Mouse (Mus musculus) hindbrain, postnatal 0 days (tissue): ENCODE data around the gene Kcnj1. TPM values are rescaled to one million over a fixed set of nuclear protein-coding genes. Genes with fewer than 3 reads are reported as not detected.

Experiments used
- ATAC-seq: fragments of 200-750 bp; cut with Nextera tagmentation; 2 replicates; pipeline ENCODE4 v1.8.0; 2017; ENCODE audit warnings: mild to moderate bottlenecking, moderate TSS enrichment, moderate library complexity
- DNase-seq: peaks from one replicate; pipeline ENCODE4 v3.0.0-alpha.2; 2015; ENCODE audit warnings: low spot score
- H3K27ac ChIP-seq: fragments of 300-500 bp; sonication (generic); 2 replicates; pipeline ENCODE4 v1.5.1; 2014; ENCODE audit warnings: mild to moderate bottlenecking
- H3K27me3 ChIP-seq: fragments of 300-500 bp; sonication (generic); 2 replicates; pipeline ENCODE4 v1.6.1; 2014; ENCODE audit warnings: low read length, mixed read lengths; ENCODE audit not compliant: insufficient read depth
- H3K36me3 ChIP-seq: fragments of 300-500 bp; sonication (generic); 2 replicates; pipeline ENCODE4 v1.6.1; 2014; ENCODE audit warnings: low read length, mixed read lengths; ENCODE audit not compliant: insufficient read depth
- H3K4me1 ChIP-seq: fragments of 300-500 bp; sonication (generic); 2 replicates; pipeline ENCODE4 v1.6.1; 2014; ENCODE audit warnings: antibody characterized with exemption, low read length, mixed read lengths; ENCODE audit not compliant: insufficient read depth
- H3K4me2 ChIP-seq: fragments of 300-500 bp; sonication (generic); 2 replicates; pipeline ENCODE4 v1.6.1; 2014; ENCODE audit warnings: low read depth, mild to moderate bottlenecking, low read length, moderate library complexity, mixed read lengths
- H3K4me3 ChIP-seq: fragments of 300-500 bp; sonication (generic); 2 replicates; pipeline ENCODE4 v1.5.1; 2014; ENCODE audit warnings: low read length
- H3K9ac ChIP-seq: fragments of 300-500 bp; sonication (generic); replicated peaks from 2 replicates; pipeline ENCODE4 v1.6.1; 2014; ENCODE audit warnings: mild to moderate bottlenecking, low read length, moderate library complexity, mixed read lengths
- H3K9me3 ChIP-seq: fragments of 300-500 bp; sonication (generic); 2 replicates; pipeline ENCODE4 v1.6.1; 2016; ENCODE audit warnings: low read length, mixed read lengths
- CTCF ChIP-seq: IDR thresholded peaks from 2 replicates; pipeline ENCODE4 v1.5.1; 2016; ENCODE audit warnings: antibody characterized with exemption, control low read depth, low read depth
- WGBS: fragments of 180-500 bp; shearing (Covaris S2); extraction: QIAGEN DNeasy Blood & Tissue Kit; methylation state at CpG from one replicate; pipeline ENCODE4 v1.1.7; 2014; 5-methylcytosine and 5-hydroxymethylcytosine counted together
- polyA plus RNA-seq: library from polyadenylated mRNA; unstranded; fragments of >200 nt; fragmentation: Nextera tagmentation; extraction: Ambion mirVana; gene quantifications from 2 replicates; pipeline ENCODE4 v1.2.1, GENCODE M21; 2015
- total RNA-seq: library from RNA; depleted of rRNA; stranded (reverse); fragments of >200 nt; gene quantifications from 2 replicates; pipeline ENCODE4 v1.2.3, GENCODE M21; 2014

The Kcnj1 gene
- total and polyA plus RNA-seq, 2 experiments from 2014 or later, result not detected

DNA sequence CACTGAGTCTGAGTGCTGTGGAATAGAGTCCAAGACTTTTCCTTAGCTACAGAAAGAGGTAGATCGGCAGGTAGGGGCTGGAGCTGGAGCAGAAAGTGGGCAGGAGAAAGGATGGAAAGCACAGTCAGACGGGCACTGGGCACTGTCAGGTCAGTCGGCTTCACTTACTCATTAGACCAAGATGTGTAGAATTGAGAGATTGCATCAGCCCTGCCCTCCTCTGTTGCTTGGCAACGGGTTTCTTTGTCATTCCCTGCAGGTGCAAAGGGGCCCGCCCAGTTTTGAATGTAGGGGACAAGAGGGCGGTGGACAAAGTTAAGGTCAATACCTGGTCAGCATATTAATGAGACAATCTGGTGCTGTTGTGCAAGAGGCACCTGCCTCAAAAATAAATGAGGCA, 2.9 kb upstream of the Kcnj1 start:
- no peaks in the 10 kb centered on the region for H3K27me3 ChIP-seq
- no peak overlapping the region for H3K4me2 ChIP-seq
- no peak for TF ChIP-seq CTCF
- H3K9ac ChIP-seq, result no peak overlapping the region
- H3K4me1 ChIP-seq, result no peaks in the 10 kb centered on the region
- ATAC-seq (0 out of 2 replicates have a peak, but pooled peaks have one; percentile 24), DNase-seq (no peak)
- no peaks in the 10 kb centered on the region for H3K36me3 ChIP-seq
- H3K9me3 ChIP-seq, result no peaks in the 10 kb centered on the region
- H3K27ac ChIP-seq, result no peak overlapping the region
- WGBS, result 34% methylated on average over 6 of the region's 6 CpGs
- no peak overlapping the region for H3K4me3 ChIP-seq

DNA sequence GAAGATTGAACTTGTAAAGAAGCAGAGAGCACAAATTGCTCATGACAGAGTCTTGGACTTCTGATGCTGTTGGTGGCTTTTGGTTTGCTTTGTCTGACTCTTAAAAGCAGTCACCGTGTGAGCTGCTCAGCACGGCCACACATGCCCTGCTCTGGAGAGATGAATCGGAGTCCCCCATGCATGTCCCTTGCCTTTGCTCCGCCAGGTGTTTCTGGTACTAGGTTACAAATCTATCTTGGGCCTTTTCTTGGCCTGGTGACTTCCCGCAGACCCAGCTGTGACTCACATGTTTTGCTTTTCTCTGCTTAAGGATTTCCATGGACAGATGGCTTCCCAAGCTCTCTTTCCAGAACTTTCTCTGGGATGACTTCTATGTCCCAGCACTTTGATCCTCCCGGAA, 1.4 kb downstream of the Kcnj1 start:
- H3K4me2 ChIP-seq, result no peak overlapping the region
- no peaks in the 10 kb centered on the region for H3K36me3 ChIP-seq
- DNase-seq (no peak), ATAC-seq (no peak)
- no peaks in the 10 kb centered on the region for H3K4me1 ChIP-seq
- no peak for TF ChIP-seq CTCF
- WGBS, result 94% methylated on average over 6 of the region's 6 CpGs
- H3K27me3 ChIP-seq, result no peaks in the 10 kb centered on the region
- H3K9ac ChIP-seq, result no peak overlapping the region
- no peak overlapping the region for H3K4me3 ChIP-seq
- no peak overlapping the region for H3K27ac ChIP-seq
- no peaks in the 10 kb centered on the region for H3K9me3 ChIP-seq

DNA sequence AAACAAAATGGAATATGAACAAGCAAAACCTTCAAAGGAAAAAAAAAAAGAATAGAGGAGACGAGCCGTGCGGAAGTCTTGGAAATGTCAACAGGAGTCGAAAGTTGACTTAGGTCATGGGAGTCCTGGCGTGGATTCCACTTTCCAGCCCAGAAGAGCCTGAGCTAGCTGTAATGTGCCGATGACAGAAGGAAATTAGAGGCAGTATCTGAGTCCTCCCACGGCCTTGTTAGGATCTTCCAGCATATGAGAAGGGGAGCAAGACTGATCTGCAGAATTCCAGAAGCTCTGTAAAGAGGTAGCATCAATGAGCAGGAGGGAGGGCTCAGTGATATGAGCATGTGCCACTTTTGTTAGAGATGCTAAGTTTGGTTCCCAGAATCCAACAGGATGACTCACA, 3.7 kb downstream of the Kcnj1 start:
- no peak overlapping the region for H3K4me2 ChIP-seq
- no peak for TF ChIP-seq CTCF
- H3K27me3 ChIP-seq, result no peaks in the 10 kb centered on the region
- ATAC-seq (no peak), DNase-seq (no peak)
- 82% methylated on average over 7 of the region's 7 CpGs for WGBS
- H3K4me3 ChIP-seq, result no peak overlapping the region
- no peaks in the 10 kb centered on the region for H3K36me3 ChIP-seq
- no peak overlapping the region for H3K9ac ChIP-seq
- no peak overlapping the region for H3K27ac ChIP-seq
- no peaks in the 10 kb centered on the region for H3K4me1 ChIP-seq
- no peaks in the 10 kb centered on the region for H3K9me3 ChIP-seq

DNA sequence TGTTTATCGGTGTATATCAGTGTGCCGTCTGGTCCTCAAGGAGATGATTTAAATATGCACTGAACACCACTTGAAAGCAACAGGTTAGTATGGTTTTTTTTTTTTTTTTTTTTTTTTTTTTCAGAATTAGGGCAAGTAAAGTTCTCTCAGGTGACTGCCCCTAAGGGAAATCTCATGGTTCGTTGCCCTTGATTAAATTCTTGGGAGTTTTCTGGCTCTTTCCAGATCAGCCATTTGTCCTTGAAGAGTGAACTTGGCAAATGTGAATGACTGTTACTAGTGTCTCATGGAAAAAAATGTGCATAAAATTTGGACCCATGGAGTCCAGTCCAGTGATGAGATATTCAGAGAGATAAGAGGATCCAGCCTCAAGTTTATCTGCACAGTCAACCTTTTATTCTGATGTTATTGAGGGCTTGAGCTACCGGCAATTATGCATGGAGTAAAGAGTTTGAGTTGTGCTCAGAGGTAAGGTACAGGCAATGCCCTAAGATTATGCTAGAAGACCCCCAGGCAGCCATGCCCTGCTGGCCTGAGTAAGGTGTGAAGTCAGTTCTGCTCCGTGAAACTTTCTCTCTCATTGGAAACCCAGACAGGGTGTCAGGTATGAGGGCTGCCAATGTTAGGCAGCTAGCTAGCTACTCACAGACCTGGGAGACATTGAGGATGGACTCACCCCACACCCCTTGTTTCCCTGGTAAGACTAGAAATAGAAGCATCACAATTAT, 4.7 kb downstream of the Kcnj1 start:
- TF ChIP-seq CTCF, result no peak
- WGBS, result 75% methylated on average over 5 of the region's 5 CpGs

DNA sequence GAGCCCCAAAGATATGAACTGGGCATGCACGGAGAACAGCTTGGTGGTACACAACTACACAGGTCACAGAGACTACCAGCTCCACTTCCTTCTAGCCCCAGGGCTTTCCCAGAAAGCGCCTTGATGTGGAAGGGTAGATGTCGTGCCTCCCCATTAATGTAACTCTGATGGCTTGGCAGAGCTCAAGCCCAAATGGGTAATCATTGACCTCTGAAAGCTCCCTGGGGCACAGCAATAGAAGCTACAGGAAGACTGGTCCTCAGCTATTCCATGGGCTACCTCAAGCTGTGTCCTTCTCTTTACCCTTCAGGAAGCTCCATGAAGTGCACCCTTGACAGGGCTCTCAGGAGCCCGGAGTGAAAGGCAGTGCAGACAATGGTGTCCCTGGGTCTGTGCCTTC, 12.6 kb downstream of the Kcnj1 start:
- Histone ChIP-seq H3K9ac (no peak overlapping the region), H3K4me3 (no peak overlapping the region), H3K36me3 (no peaks in the 10 kb centered on the region), H3K9me3 (no peaks in the 10 kb centered on the region), H3K4me2 (no peak overlapping the region), H3K27ac (no peak overlapping the region), H3K27me3 (no peaks in the 10 kb centered on the region), H3K4me1 (no peaks in the 10 kb centered on the region)
- ATAC-seq, result no peak
- 84% methylated on average over 4 of the region's 4 CpGs for WGBS
- DNase-seq, result no peak
- no peak for TF ChIP-seq CTCF

More for the DNA sequence above, 4.7 kb downstream of the Kcnj1 start:
- Histone ChIP-seq H3K9me3 (no peaks in the 10 kb centered on the region), H3K36me3 (no peaks in the 10 kb centered on the region), H3K4me3 (no peak overlapping the region), H3K27ac (no peak overlapping the region), H3K4me2 (no peak overlapping the region), H3K27me3 (no peaks in the 10 kb centered on the region), H3K4me1 (no peaks in the 10 kb centered on the region), H3K9ac (no peak overlapping the region)
- DNase-seq, result no peak
- no peak for ATAC-seq

DNA sequence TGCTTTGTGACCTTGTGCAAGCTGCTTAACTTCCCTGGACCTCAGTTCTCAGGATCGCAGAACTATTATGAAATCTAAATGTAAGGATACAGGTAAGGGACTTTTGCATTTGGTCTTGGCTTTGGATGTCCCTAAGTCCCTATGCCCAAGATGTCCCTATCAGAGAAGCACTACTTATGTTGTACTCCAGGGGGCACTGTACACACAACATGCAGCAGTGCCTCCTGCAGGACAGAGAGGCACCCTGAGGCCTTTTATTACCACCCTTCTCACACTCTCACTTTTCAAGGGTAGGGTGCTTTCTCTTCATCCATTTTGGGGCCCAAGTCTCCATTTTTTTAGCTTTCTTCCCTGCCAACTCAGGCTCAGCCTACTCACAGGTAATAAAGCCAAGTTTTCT, 15.8 kb downstream of the Kcnj1 start:
- no peak overlapping the region for H3K27ac ChIP-seq
- WGBS, result 94% methylated on average over 1 of the region's 1 CpGs
- TF ChIP-seq CTCF, result peak; percentile 53
- H3K27me3 ChIP-seq, result no peaks in the 10 kb centered on the region
- H3K4me2 ChIP-seq, result no peak overlapping the region
- H3K4me1 ChIP-seq, result no peaks in the 10 kb centered on the region
- no peaks in the 10 kb centered on the region for H3K36me3 ChIP-seq
- ATAC-seq (no peak), DNase-seq (no peak)
- no peak overlapping the region for H3K9ac ChIP-seq
- H3K9me3 ChIP-seq, result no peaks in the 10 kb centered on the region
- no peak overlapping the region for H3K4me3 ChIP-seq

DNA sequence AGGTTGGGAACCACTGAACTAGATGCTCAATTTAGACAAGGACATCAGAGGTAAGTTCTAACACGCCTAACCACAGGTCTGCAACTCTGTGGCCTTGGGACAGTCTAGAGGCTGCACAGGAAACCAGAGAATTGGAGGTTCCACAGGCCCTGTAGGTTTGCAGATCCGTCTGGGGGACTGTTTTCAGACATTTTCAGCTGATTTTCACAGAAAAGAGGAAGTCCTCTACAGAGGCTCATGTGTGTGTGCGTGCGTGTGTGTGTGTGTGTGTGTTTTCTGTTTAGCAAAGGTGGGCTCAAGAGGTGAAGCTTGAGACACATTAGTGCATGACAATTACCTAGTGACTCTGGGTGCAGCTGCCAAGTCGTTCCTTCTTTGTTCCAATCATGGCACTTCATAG, 18.8 kb downstream of the Kcnj1 start:
- no peaks in the 10 kb centered on the region for H3K4me1 ChIP-seq
- DNase-seq (no peak), ATAC-seq (no peak)
- no peak overlapping the region for H3K4me3 ChIP-seq
- no peak for TF ChIP-seq CTCF
- H3K9me3 ChIP-seq, result no peaks in the 10 kb centered on the region
- no peaks in the 10 kb centered on the region for H3K27me3 ChIP-seq
- no peak overlapping the region for H3K4me2 ChIP-seq
- no peak overlapping the region for H3K27ac ChIP-seq
- no peaks in the 10 kb centered on the region for H3K36me3 ChIP-seq
- H3K9ac ChIP-seq, result no peak overlapping the region
- 82% methylated on average over 5 of the region's 5 CpGs for WGBS
